Mouse (Mus musculus) olfactory bulb, adult 2 months (tissue): Measurements from ENCODE around the gene Gm7951. TPM values are rescaled to one million over a fixed set of nuclear protein-coding genes. Genes with fewer than 3 reads are reported as not detected.
"Not testable (repeated sequence)": the region's sequence is repeated elsewhere in the genome, so short reads cannot be mapped to it uniquely, and the experiment has no call there.

Experiments
- H3K27ac ChIP-seq: fragments of 200-500 bp; 2 replicates; pipeline ENCODE4 v1.5.1; 2012; ENCODE audit warnings: low read depth, low read length; ENCODE audit not compliant: insufficient read depth
- H3K4me1 ChIP-seq: fragments of 200-500 bp; 2 replicates; pipeline ENCODE4 v1.6.1; 2012; ENCODE audit warnings: low read length; ENCODE audit not compliant: control insufficient read depth, insufficient read depth
- H3K4me3 ChIP-seq: fragments of 200-500 bp; 2 replicates; pipeline ENCODE4 v1.5.1; 2012; ENCODE audit warnings: mild to moderate bottlenecking, low read depth, low read length, moderate library complexity; ENCODE audit not compliant: insufficient read depth
- WGBS: fragments of 180-500 bp; shearing (Covaris S2); methylation state at CpG from one replicate; pipeline ENCODE4 v1.1.7; 2018; 5-methylcytosine and 5-hydroxymethylcytosine counted together
- polyA plus RNA-seq: library from polyadenylated mRNA; stranded (reverse); fragments of >200 nt; gene quantifications from 2 replicates; pipeline ENCODE4 v1.2.4, GENCODE M21; 2012; ENCODE audit warnings: low replicate concordance; ENCODE audit not compliant: missing spikeins, insufficient read depth, insufficient read length

Gene Gm7951
- not detected in 2 replicates for polyA plus RNA-seq

- not testable (repeated sequence) for H3K4me1 ChIP-seq, H3K4me3 ChIP-seq, H3K27ac ChIP-seq
- WGBS, result 75% methylated on average over 1 of the region's 2 CpGs
Measured at GRCm38 (mm10) chr14:42117269-42117668, at the start of gene Gm7951. Gene Gm7951 (minus strand): TSS chr14:42117369.

- WGBS, result 91% methylated on average over 2 of the region's 2 CpGs
- H3K4me1 ChIP-seq, H3K4me3 ChIP-seq, H3K27ac ChIP-seq: not testable (repeated sequence)
Measured at GRCm38 (mm10) chr14:42162522-42162921, 45.4 kb upstream of the Gm7951 start, which contains the start of gene Gm17027. Gene Gm17027 (minus strand): TSS chr14:42162622.

- 79% methylated on average over 7 of the region's 8 CpGs for WGBS
- H3K4me3 ChIP-seq, H3K27ac ChIP-seq, H3K4me1 ChIP-seq: not testable (repeated sequence)
Measured at GRCm38 (mm10) chr14:42134571-42134970, 17.4 kb upstream of the Gm7951 start.

GRCm38 (mm10) chr14:42133806-42134205, 16.6 kb upstream of the Gm7951 start:
- 50% methylated on average over 11 of the region's 14 CpGs for WGBS
- not testable (repeated sequence) for H3K27ac ChIP-seq, H3K4me3 ChIP-seq, H3K4me1 ChIP-seq

Other genes with a start within 250 kb of the Gm7951 start
- not detected in 2 replicates for gene Gm7980, start 210.1 kb downstream of the Gm7951 start, polyA plus RNA-seq
- not detected in 2 replicates for gene 1700049E17Rik1, start 192.4 kb downstream of the Gm7951 start, polyA plus RNA-seq
- not detected in 2 replicates for gene 1700024B05Rik, start 173.4 kb downstream of the Gm7951 start, polyA plus RNA-seq
- gene Gm6401, start 149.4 kb downstream of the Gm7951 start, polyA plus RNA-seq, result not detected in 2 replicates
- gene Gm3543, start 134.0 kb downstream of the Gm7951 start, polyA plus RNA-seq, result not detected in 2 replicates
- gene Gm17027, start 45.3 kb upstream of the Gm7951 start, polyA plus RNA-seq, result not detected in 2 replicates
- not detected in 2 replicates for gene Gm3573, start 73.4 kb upstream of the Gm7951 start, polyA plus RNA-seq
- not detected in 2 replicates for gene Gm17026, start 142.7 kb upstream of the Gm7951 start, polyA plus RNA-seq
- not detected in 2 replicates for gene Gm9611, start 180.0 kb upstream of the Gm7951 start, polyA plus RNA-seq
- gene Gm7995, start 192.8 kb upstream of the Gm7951 start, polyA plus RNA-seq, result not detected in 2 replicates